Mouse (Mus musculus) cerebellum, adult 2 months (tissue): ENCODE measurements at regions not wholly inside any gene's neighbourhood (a gene's known extent, or its start where the extent isn't known, plus 50 kb on each side); places are given as distances from the start of the nearest gene placed in this dataset.

Experiments
- CTCF ChIP-seq: fragments of 200-500 bp; IDR thresholded peaks from 2 replicates; pipeline ENCODE4 v1.5.1; 2011; ENCODE audit warnings: low read depth, mild to moderate bottlenecking, control low read depth, low read length, moderate library complexity, borderline replicate concordance; ENCODE audit not compliant: insufficient read depth
- POLR2A ChIP-seq: fragments of 200-500 bp; IDR thresholded peaks from 2 replicates; pipeline ENCODE4 v1.6.1; 2011; ENCODE audit warnings: low read length, control low read depth, borderline replicate concordance; ENCODE audit not compliant: insufficient read depth

GRCm38 (mm10) chr8:126757951-126758757 lies 164.4 kb upstream of the Irf2bp2 start:
- TF ChIP-seq CTCF (no peak), POLR2A (no peak)
